In genomic region chr5:141768761-141769515, GRCm38 (mm10) we compare ENCODE assay signal across 16 mouse cellular contexts.
A peak's percentile ranks its signal among the peaks of the same experiment; 100 is the strongest.
DNase-seq lines count a peak whose midpoint lies in the region; ATAC-seq lines count a peak whose summit lies in the region.
"Had no signal": no experiment of that assay in that cellular context is flagged by ENCODE, and none has a peak within 500 bp of the region (broad histone marks: within the 10 kb centered on the region; RNA-seq: fewer than 3 reads in every experiment).

No protein-coding gene starts in this region.

- no peaks in the 10 kb centered on the region for H3K36me3 ChIP-seq in hindbrain, embryonic 14.5 days (replicated peaks; ENCODE audit: control insufficient read depth, insufficient read depth)
- no peaks in the 10 kb centered on the region for H3K36me3 ChIP-seq in hindbrain, embryonic 16.5 days (ENCODE audit: control insufficient read depth, insufficient read depth, low read length)

- H3K4me2 ChIP-seq in hindbrain, embryonic 14.5 days (replicated peaks): no peak overlapping the region
- H3K4me2 ChIP-seq in hindbrain, embryonic 16.5 days (ENCODE audit: low read length): no peak overlapping the region
- H3K4me2 ChIP-seq: forebrain, embryonic 13.5 days had no signal

- H3K9me3 ChIP-seq in hindbrain, embryonic 14.5 days (ENCODE audit: control insufficient read depth, low read length): 0 out of 2 replicates have a peak, but pooled peaks cover 5% of the 10 kb centered on the region
- H3K9me3 ChIP-seq in hindbrain, embryonic 16.5 days (ENCODE audit: control insufficient read depth, low read length): 0 out of 2 replicates have a peak, but pooled peaks cover 4% of the 10 kb centered on the region
- H3K9me3 ChIP-seq: forebrain, embryonic 13.5 days had no signal

- ATAC-seq in hindbrain, embryonic 14.5 days (ENCODE audit: low FRiP score): no peak
- no peak; the same call in 1 of the 2 replicates for ATAC-seq in hindbrain, embryonic 16.5 days
- ATAC-seq: forebrain, embryonic 13.5 days; inflammation-experienced regulatory T-cells, adult 6 months; midbrain, embryonic 16.5 days had no signal

- H3K4me3 ChIP-seq in hindbrain, embryonic 14.5 days (replicated peaks; ENCODE audit: low read length): no peak overlapping the region
- no peak overlapping the region for H3K4me3 ChIP-seq in hindbrain, embryonic 16.5 days (ENCODE audit: low read length)
- H3K4me3 ChIP-seq: forebrain, embryonic 13.5 days had no signal

- H3K9ac ChIP-seq in hindbrain, embryonic 14.5 days: no peak overlapping the region
- no peak overlapping the region for H3K9ac ChIP-seq in hindbrain, embryonic 16.5 days (ENCODE audit: low read depth, low read length)
- H3K9ac ChIP-seq: forebrain, embryonic 13.5 days had no signal

- H3K27ac ChIP-seq in hindbrain, embryonic 14.5 days: no peak overlapping the region
- H3K27ac ChIP-seq in hindbrain, embryonic 16.5 days (ENCODE audit: low read depth, low read length): no peak overlapping the region
- H3K27ac ChIP-seq: forebrain, embryonic 13.5 days; stomach, postnatal 0 days had no signal

- 56% methylated on average over 10 of the region's 10 CpGs for WGBS in hindbrain, embryonic 14.5 days
- WGBS in hindbrain, embryonic 16.5 days: 44% methylated on average over 10 of the region's 10 CpGs

- H3K4me1 ChIP-seq in hindbrain, embryonic 14.5 days (replicated peaks; ENCODE audit: control insufficient read depth, insufficient read depth, low read length): no peaks in the 10 kb centered on the region
- no peaks in the 10 kb centered on the region for H3K4me1 ChIP-seq in hindbrain, embryonic 16.5 days (ENCODE audit: control insufficient read depth, insufficient read depth, low read depth, low read length)
- H3K4me1 ChIP-seq: forebrain, embryonic 13.5 days had no signal

- DNase-seq in hindbrain, embryonic 14.5 days (ENCODE audit: low spot score): peak; percentile 36
- DNase-seq in lung, postnatal 10 days: peak; percentile 53
- DNase-seq in lung, postnatal 25 days (ENCODE audit: low spot score): no peak
- peak; percentile 20 to 43 for DNase-seq in urinary bladder, postnatal 36 days (ENCODE audit: low spot score in 2 of 2)
- DNase-seq in urinary bladder, postnatal 4 days (ENCODE audit: low spot score in 2 of 2): no peak
- no peak for DNase-seq in gastrocnemius, postnatal 25 days
- DNase-seq: adrenal gland, adult 2 months; cerebellum, adult 9-10 months; kidney, adult 2 months; kidney, postnatal 10 days; liver had no signal

- no peaks in the 10 kb centered on the region for H3K27me3 ChIP-seq in hindbrain, embryonic 14.5 days (ENCODE audit: control insufficient read depth, insufficient read depth, low read length)
- H3K27me3 ChIP-seq in hindbrain, embryonic 16.5 days (replicated peaks; ENCODE audit: control insufficient read depth, insufficient read depth, low read length): no peaks in the 10 kb centered on the region
- H3K27me3 ChIP-seq: forebrain, embryonic 13.5 days had no signal

Comparison
In these comparisons a context has a peak if more than half of its experiments do, and no peak if none do; other contexts are left out.
1. DNase-seq: peak in hindbrain, embryonic 14.5 days (single experiment), lung, postnatal 10 days (single experiment) and urinary bladder, postnatal 36 days (2 of 2); none in lung, postnatal 25 days (single experiment), urinary bladder, postnatal 4 days (0 of 2) and gastrocnemius, postnatal 25 days (single experiment).